Comparison of ENCODE assay signal across 22 mouse cellular contexts in genomic region chr7:82047456-82047855, GRCm38 (mm10). TPM values are rescaled to one million over a fixed set of nuclear protein-coding genes. Genes with fewer than 3 reads are reported as not detected.
DNase-seq lines count a peak whose midpoint lies in the region; ATAC-seq and TF ChIP-seq lines count a peak whose summit lies in the region.
"Had no signal": no experiment of that assay in that cellular context is flagged by ENCODE, and none has a peak within 500 bp of the region (broad histone marks: within the 10 kb centered on the region; RNA-seq: fewer than 3 reads in every experiment).

No protein-coding gene starts in this region.

- H3K4me2 ChIP-seq in forebrain, embryonic 14.5 days (ENCODE audit: low read length), result no peak overlapping the region
- no peak overlapping the region for H3K4me2 ChIP-seq in forebrain, embryonic 13.5 days
- H3K4me2 ChIP-seq in kidney, embryonic 16.5 days (replicated peaks; ENCODE audit: low read depth, low read length), result no peak overlapping the region
- H3K4me2 ChIP-seq in intestine, embryonic 15.5 days (replicated peaks), result no peak overlapping the region
- H3K4me2 ChIP-seq: embryonic facial prominence, embryonic 13.5 days; forebrain, embryonic 15.5 days; heart, embryonic 11.5 days; heart, embryonic 15.5 days; hindbrain, embryonic 15.5 days had no signal

- DNase-seq in forebrain, embryonic 14.5 days (ENCODE audit: low spot score), result peak; percentile 35
- peak; percentile 62 for DNase-seq in kidney, adult 2 months
- peak; percentile 15 for DNase-seq in kidney, postnatal 10 days
- DNase-seq in layer of hippocampus, adult 18-20 months (ENCODE audit: low spot score in 2 of 2), result no peak
- DNase-seq: adrenal gland, postnatal 14 days; cerebellum, adult 11-12 months; cerebellum, adult 9-10 months; cerebellum, postnatal 25 days; gastrocnemius, postnatal 10 days; heart, adult 2 months had no signal

- H3K4me1 ChIP-seq in forebrain, embryonic 14.5 days (ENCODE audit: control insufficient read depth, insufficient read depth, low read length), result no peaks in the 10 kb centered on the region
- peaks cover 9% of the 10 kb centered on the region for H3K4me1 ChIP-seq in forebrain, embryonic 13.5 days
- no peaks in the 10 kb centered on the region for H3K4me1 ChIP-seq in kidney, adult 2 months (ENCODE audit: control insufficient read depth, insufficient read depth, low read length)
- H3K4me1 ChIP-seq in kidney, embryonic 16.5 days (ENCODE audit: insufficient read depth, low read length), result no peaks in the 10 kb centered on the region
- H3K4me1 ChIP-seq in intestine, embryonic 15.5 days (replicated peaks), result no peaks in the 10 kb centered on the region
- H3K4me1 ChIP-seq: embryonic facial prominence, embryonic 13.5 days; forebrain, embryonic 15.5 days; heart, embryonic 15.5 days; hindbrain, embryonic 10.5 days; hindbrain, embryonic 15.5 days had no signal

- WGBS in forebrain, embryonic 14.5 days, result 40% methylated on average over 5 of the region's 5 CpGs
- 51% methylated on average over 5 of the region's 5 CpGs for WGBS in forebrain, embryonic 13.5 days
- WGBS in kidney, adult 2 months, result 40% methylated on average over 5 of the region's 5 CpGs
- 36% methylated on average over 5 of the region's 5 CpGs for WGBS in kidney, embryonic 16.5 days
- WGBS in intestine, embryonic 15.5 days, result 79% methylated on average over 5 of the region's 5 CpGs

- H3K9ac ChIP-seq in forebrain, embryonic 14.5 days (ENCODE audit: low read length), result no peak overlapping the region
- no peak overlapping the region for H3K9ac ChIP-seq in forebrain, embryonic 13.5 days
- no peak overlapping the region for H3K9ac ChIP-seq in kidney, embryonic 16.5 days (replicated peaks; ENCODE audit: low read length)
- no peak overlapping the region for H3K9ac ChIP-seq in intestine, embryonic 15.5 days
- H3K9ac ChIP-seq: embryonic facial prominence, embryonic 13.5 days; forebrain, embryonic 15.5 days; heart, embryonic 15.5 days; hindbrain, embryonic 15.5 days had no signal

- H3K4me3 ChIP-seq in forebrain, embryonic 14.5 days (ENCODE audit: low read depth, low read length), result no peak overlapping the region
- no peak overlapping the region for H3K4me3 ChIP-seq in forebrain, embryonic 13.5 days
- H3K4me3 ChIP-seq in kidney, adult 2 months (ENCODE audit: insufficient read depth, low read depth, low read length), result no peak overlapping the region
- H3K4me3 ChIP-seq in kidney, embryonic 16.5 days (ENCODE audit: low read length), result no peak overlapping the region
- H3K4me3 ChIP-seq in intestine, embryonic 15.5 days (replicated peaks), result no peak overlapping the region
- H3K4me3 ChIP-seq: embryonic facial prominence, embryonic 13.5 days; forebrain, embryonic 15.5 days; heart, adult 2 months; heart, embryonic 15.5 days; hindbrain, embryonic 10.5 days; hindbrain, embryonic 15.5 days had no signal

- H3K27ac ChIP-seq in forebrain, embryonic 14.5 days (ENCODE audit: low read depth, low read length), result no peak overlapping the region
- H3K27ac ChIP-seq in forebrain, embryonic 13.5 days, result no peak overlapping the region
- no peak overlapping the region for H3K27ac ChIP-seq in kidney, adult 2 months (ENCODE audit: insufficient read depth, low read depth, low read length)
- H3K27ac ChIP-seq in kidney, embryonic 16.5 days (ENCODE audit: low read length), result no peak overlapping the region
- no peak overlapping the region for H3K27ac ChIP-seq in intestine, embryonic 15.5 days
- H3K27ac ChIP-seq: embryonic facial prominence, embryonic 13.5 days; forebrain, embryonic 15.5 days; heart, adult 2 months; heart, embryonic 15.5 days; hindbrain, embryonic 10.5 days; hindbrain, embryonic 15.5 days had no signal

- TF ChIP-seq POLR2A in kidney, adult 2 months (IDR thresholded peaks at IDR 0.05; ENCODE audit: low read depth, low read length), result no peak

- H3K9me3 ChIP-seq in forebrain, embryonic 14.5 days (replicated peaks; ENCODE audit: control insufficient read depth, low read length), result no peaks in the 10 kb centered on the region
- H3K9me3 ChIP-seq in forebrain, embryonic 13.5 days (replicated peaks), result no peaks in the 10 kb centered on the region
- H3K9me3 ChIP-seq in kidney, embryonic 16.5 days (ENCODE audit: low read length), result no peaks in the 10 kb centered on the region
- H3K9me3 ChIP-seq in intestine, embryonic 15.5 days, result no peaks in the 10 kb centered on the region
- H3K9me3 ChIP-seq: embryonic facial prominence, embryonic 13.5 days; forebrain, embryonic 15.5 days; heart, embryonic 15.5 days; hindbrain, embryonic 10.5 days; hindbrain, embryonic 15.5 days had no signal

- no peaks in the 10 kb centered on the region for H3K36me3 ChIP-seq in forebrain, embryonic 14.5 days (ENCODE audit: control insufficient read depth, insufficient read depth, low read length)
- no peaks in the 10 kb centered on the region for H3K36me3 ChIP-seq in forebrain, embryonic 13.5 days (ENCODE audit: poor library complexity, severe bottlenecking)
- H3K36me3 ChIP-seq in kidney, adult 2 months (ENCODE audit: control insufficient read depth, insufficient read depth, low read length), result no peaks in the 10 kb centered on the region
- no peaks in the 10 kb centered on the region for H3K36me3 ChIP-seq in kidney, embryonic 16.5 days (ENCODE audit: insufficient read depth, low read length)
- no peaks in the 10 kb centered on the region for H3K36me3 ChIP-seq in intestine, embryonic 15.5 days
- H3K36me3 ChIP-seq: embryonic facial prominence, embryonic 13.5 days; forebrain, embryonic 15.5 days; heart, embryonic 15.5 days; hindbrain, embryonic 10.5 days; hindbrain, embryonic 15.5 days had no signal

- ATAC-seq in forebrain, embryonic 14.5 days, result no peak
- ATAC-seq in forebrain, embryonic 13.5 days, result no peak
- no peak for ATAC-seq in kidney, embryonic 16.5 days (ENCODE audit: low FRiP score, low TSS enrichment)
- ATAC-seq in intestine, embryonic 15.5 days, result no peak
- ATAC-seq: activated CD4-positive, CD25-positive, alpha-beta regulatory T cell, adult 4 months; forebrain, embryonic 15.5 days had no signal

- TF ChIP-seq CTCF in kidney, adult 2 months (conservative IDR thresholded peaks at IDR 0.05; ENCODE audit: insufficient read depth, insufficient read length, low read depth, low read length), result no peak

- H3K27me3 ChIP-seq in forebrain, embryonic 14.5 days (replicated peaks; ENCODE audit: control insufficient read depth, insufficient read depth, low read length), result no peaks in the 10 kb centered on the region
- peaks cover 13% of the 10 kb centered on the region; the same call in 1 of the 2 replicates for H3K27me3 ChIP-seq in forebrain, embryonic 13.5 days
- no peaks in the 10 kb centered on the region for H3K27me3 ChIP-seq in kidney, adult 2 months (replicated peaks; ENCODE audit: control insufficient read depth, insufficient read depth, low read length)
- H3K27me3 ChIP-seq in kidney, embryonic 16.5 days (ENCODE audit: insufficient read depth, low read length), result no peaks in the 10 kb centered on the region
- H3K27me3 ChIP-seq in intestine, embryonic 15.5 days (replicated peaks), result no peaks in the 10 kb centered on the region
- H3K27me3 ChIP-seq: embryonic facial prominence, embryonic 13.5 days; forebrain, embryonic 15.5 days; heart, embryonic 15.5 days; hindbrain, embryonic 15.5 days had no signal

RNA-seq across cellular contexts. Expression of gene Bnc1, which starts 55.4 kb away (rescaled TPM):
- 0.06 and 0.15 TPM in 2 replicates for polyA plus RNA-seq in forebrain, embryonic 14.5 days (2014; fragmentation: Nextera tagmentation; extraction: Ambion mirVana)
- polyA plus RNA-seq in forebrain, embryonic 13.5 days (2015; fragmentation: Nextera tagmentation; extraction: Ambion mirVana), result not detected in 2 replicates
- polyA plus RNA-seq in kidney, adult 2 months (2012; rRNA removed), result 0.05 and 0.11 TPM in 2 replicates
- polyA plus RNA-seq in kidney, embryonic 16.5 days (2015; fragmentation: Nextera tagmentation; extraction: Ambion mirVana), result 0.15 and 0.50 TPM in 2 replicates
- under 1 TPM in 1 of 2 experiments, not detected in 1; 0.07 TPM for total RNA-seq in layer of hippocampus, adult 18-20 months (2021)
- 2.8 and 3.7 TPM in 2 replicates for polyA plus RNA-seq in intestine, embryonic 15.5 days (2015; fragmentation: Nextera tagmentation; extraction: Ambion mirVana)
- total RNA-seq: gastrocnemius, postnatal 10 days; MEL had no signal
- polyA plus RNA-seq: activated CD4-positive, CD25-positive, alpha-beta regulatory T cell, adult 4 months; cortical plate, adult 2 months had no signal

Comparison
In these comparisons a context has a peak if more than half of its experiments do, and no peak if none do; other contexts are left out.
1. DNase-seq: peak in forebrain, embryonic 14.5 days (single experiment), kidney, adult 2 months (single experiment) and kidney, postnatal 10 days (single experiment); none in layer of hippocampus, adult 18-20 months (0 of 2).